Mouse (Mus musculus): ENCODE data around the gene Sipa1l1.

DNA sequence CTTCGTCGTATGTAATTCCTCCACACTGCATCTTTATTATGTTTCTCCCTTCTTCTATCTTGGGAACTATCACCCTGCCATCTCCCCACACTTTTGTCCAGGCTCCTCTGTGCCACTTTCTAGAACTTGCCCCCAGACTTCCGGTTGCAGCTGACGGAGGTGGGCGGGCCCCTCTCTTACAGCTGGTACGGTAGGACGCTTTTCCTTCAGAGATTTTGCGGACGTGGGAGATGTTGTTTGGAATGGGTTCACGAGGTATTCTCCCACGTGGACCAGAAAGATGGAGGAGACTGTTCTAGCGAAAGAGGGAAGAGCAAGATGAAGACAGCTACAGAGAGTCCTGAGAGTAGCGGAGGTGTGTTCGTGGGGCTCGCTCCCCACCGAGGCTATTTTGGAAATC lies 10.6 kb upstream of the Sipa1l1 start:
- TF ChIP-seq CTCF (IDR thresholded peaks at IDR 0.05; ENCODE audit: low read depth) (no peak), EP300 (IDR thresholded peaks at IDR 0.05; ENCODE audit: low read depth) (no peak)
